Mouse (Mus musculus): ENCODE results near the gene Mobp. TPM values are rescaled to one million over a fixed set of nuclear protein-coding genes. Genes with fewer than 3 reads are reported as not detected.

The Mobp gene
- polyA plus RNA-seq, 2 experiments from 2014 or later, result not detected

- no peak for ATAC-seq
Observed at GRCm38 (mm10) chr9:120134529-120135160, 14.9 kb upstream of the Mobp start.

GRCm38 (mm10) chr9:120135454-120135853 is 14.1 kb upstream of the Mobp start:
- no peak for ATAC-seq

GRCm38 (mm10) chr9:120140652-120141051 is 8.9 kb upstream of the Mobp start:
- ATAC-seq, result peak; percentile 89

- ATAC-seq, result no peak
Observed at GRCm38 (mm10) chr9:120144474-120144873, 5.0 kb upstream of the Mobp start.

GRCm38 (mm10) chr9:120151152-120151551 is 1.6 kb downstream of the Mobp start:
- no peak for ATAC-seq

- ATAC-seq, result no peak
Observed at GRCm38 (mm10) chr9:120151906-120152399, 2.4 kb downstream of the Mobp start.

GRCm38 (mm10) chr9:120158047-120158446 is 8.5 kb downstream of the Mobp start:
- no peak for ATAC-seq

GRCm38 (mm10) chr9:120163862-120164261 is 14.4 kb downstream of the Mobp start:
- no peak for ATAC-seq

- ATAC-seq, result no peak
Observed at GRCm38 (mm10) chr9:120167826-120168225, 18.3 kb downstream of the Mobp start.

- no peak for ATAC-seq
Observed at GRCm38 (mm10) chr9:120171295-120171694, 21.8 kb downstream of the Mobp start.

GRCm38 (mm10) chr9:120174436-120175137 is 25.1 kb downstream of the Mobp start:
- no peak for ATAC-seq

GRCm38 (mm10) chr9:120178813-120179212 is 29.3 kb downstream of the Mobp start:
- ATAC-seq, result no peak

GRCm38 (mm10) chr9:120184499-120184898 is 35.0 kb downstream of the Mobp start:
- no peak for ATAC-seq

- ATAC-seq, result no peak
Observed at GRCm38 (mm10) chr9:120186856-120187255, 37.3 kb downstream of the Mobp start.

- ATAC-seq, result peak; percentile 77
Observed at GRCm38 (mm10) chr9:120190891-120191290, 41.4 kb downstream of the Mobp start.

- peak; percentile 40 for ATAC-seq
Observed at GRCm38 (mm10) chr9:120191362-120192098, 42.0 kb downstream of the Mobp start.

- ATAC-seq, result no peak
Observed at GRCm38 (mm10) chr9:120192742-120193141, 43.2 kb downstream of the Mobp start.

GRCm38 (mm10) chr9:120200873-120201272 is 51.4 kb downstream of the Mobp start:
- no peak for ATAC-seq

- ATAC-seq, result no peak
Observed at GRCm38 (mm10) chr9:120201743-120202142, 52.2 kb downstream of the Mobp start.

- ATAC-seq, result no peak
Observed at GRCm38 (mm10) chr9:120202683-120203082, 53.2 kb downstream of the Mobp start.

- no peak for ATAC-seq
Observed at GRCm38 (mm10) chr9:120203936-120204335, 54.4 kb downstream of the Mobp start.

GRCm38 (mm10) chr9:120206897-120207296 is 57.4 kb downstream of the Mobp start:
- ATAC-seq, result no peak

GRCm38 (mm10) chr9:120210068-120210467 is 60.6 kb downstream of the Mobp start:
- no peak for ATAC-seq

Measured in activated CD4-positive, CD25-positive, alpha-beta regulatory T cell, adult 4 months (primary cell).